Mouse (Mus musculus): ENCODE data around the gene Ccdc185. TPM values are rescaled to one million over a fixed set of nuclear protein-coding genes. Genes with fewer than 3 reads are reported as not detected.

Ccdc185 gene
- polyA plus RNA-seq, 1 experiment from 2014 or later = not detected

DNA sequence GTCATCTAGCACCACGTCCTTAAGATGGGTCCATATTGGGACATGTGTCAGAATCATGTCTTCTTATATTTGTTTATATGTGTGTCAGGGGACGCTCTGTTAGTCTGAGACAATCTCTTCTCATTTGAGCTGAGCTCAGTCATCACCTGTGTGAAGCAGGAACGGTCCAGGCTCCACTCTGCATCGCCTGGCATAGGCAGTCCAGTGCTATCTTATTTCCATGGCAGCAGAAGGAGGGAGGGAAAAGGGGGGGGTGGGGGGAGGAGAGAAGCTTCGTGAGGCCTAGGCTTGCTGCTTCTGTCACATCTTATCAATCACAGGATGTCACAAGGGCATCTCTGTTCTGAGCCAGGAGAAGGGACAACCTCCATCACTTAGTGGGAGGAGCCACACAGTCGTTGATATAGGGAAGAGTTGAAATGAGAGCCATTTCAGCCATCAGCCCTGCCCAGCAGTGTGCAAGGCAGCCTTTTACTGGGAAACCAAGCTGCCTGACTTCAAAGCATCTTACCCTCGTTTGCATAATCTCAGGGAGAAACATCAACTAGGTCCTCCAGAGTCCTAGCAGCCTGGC lies 37.5 kb downstream of the Ccdc185 start:
- Histone ChIP-seq H3K9ac (no peak overlapping the region), H3K4me2 (no peak overlapping the region), H3K9me3 (ENCODE audit: low read depth, low read length) (no peaks in the 10 kb centered on the region), H3K27ac (ENCODE audit: low read depth) (no peak overlapping the region), H3K4me1 (ENCODE audit: insufficient read depth) (no peaks in the 10 kb centered on the region), H3K36me3 (ENCODE audit: insufficient read depth) (no peaks in the 10 kb centered on the region), H3K27me3 (ENCODE audit: insufficient read depth, low read length) (no peaks in the 10 kb centered on the region), H3K4me3 (ENCODE audit: low read depth, low read length) (no peak overlapping the region)
- TF ChIP-seq CTCF (IDR thresholded peaks at IDR 0.05; ENCODE audit: low read depth) = no peak
- WGBS = 20% methylated on average over 7 of the region's 7 CpGs
- DNase-seq (no peak), ATAC-seq (ENCODE audit: insufficient read depth) (no peak; the same call in 1 of the 2 replicates)

DNA sequence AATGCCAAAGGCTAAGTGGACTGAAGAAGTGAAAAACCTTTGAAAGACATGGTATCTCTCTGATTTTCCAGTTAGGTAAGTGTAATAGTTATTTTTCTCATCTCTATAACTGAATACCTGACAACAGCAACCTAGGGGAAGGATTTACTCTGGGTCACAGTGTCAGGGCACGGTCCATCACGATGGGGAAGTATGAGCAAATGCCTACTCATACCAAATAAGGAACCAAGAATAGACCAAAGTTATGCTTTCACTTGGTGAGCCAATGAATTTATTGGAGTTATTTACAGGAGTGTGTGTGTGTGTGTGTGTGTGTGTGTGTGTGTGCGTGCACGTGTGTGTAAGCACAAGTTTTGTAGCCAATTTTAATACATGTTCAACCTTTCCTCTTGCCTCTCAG lies 41.5 kb downstream of the Ccdc185 start:
- no peak overlapping the region for H3K4me3 ChIP-seq (ENCODE audit: low read depth, low read length)
- TF ChIP-seq CTCF (IDR thresholded peaks at IDR 0.05; ENCODE audit: low read depth) = no peak
- ATAC-seq (ENCODE audit: insufficient read depth) (no peak), DNase-seq (no peak)
- no peak overlapping the region for H3K4me2 ChIP-seq
- H3K27me3 ChIP-seq (ENCODE audit: insufficient read depth, low read length) = no peaks in the 10 kb centered on the region
- no peak overlapping the region for H3K9ac ChIP-seq
- no peaks in the 10 kb centered on the region for H3K4me1 ChIP-seq (ENCODE audit: insufficient read depth)
- H3K9me3 ChIP-seq (ENCODE audit: low read depth, low read length) = peaks cover 5% of the 10 kb centered on the region; the same call in 1 of the 2 replicates
- WGBS = 94% methylated on average over 4 of the region's 4 CpGs
- no peaks in the 10 kb centered on the region for H3K36me3 ChIP-seq (ENCODE audit: insufficient read depth)
- no peak overlapping the region for H3K27ac ChIP-seq (ENCODE audit: low read depth)

DNA sequence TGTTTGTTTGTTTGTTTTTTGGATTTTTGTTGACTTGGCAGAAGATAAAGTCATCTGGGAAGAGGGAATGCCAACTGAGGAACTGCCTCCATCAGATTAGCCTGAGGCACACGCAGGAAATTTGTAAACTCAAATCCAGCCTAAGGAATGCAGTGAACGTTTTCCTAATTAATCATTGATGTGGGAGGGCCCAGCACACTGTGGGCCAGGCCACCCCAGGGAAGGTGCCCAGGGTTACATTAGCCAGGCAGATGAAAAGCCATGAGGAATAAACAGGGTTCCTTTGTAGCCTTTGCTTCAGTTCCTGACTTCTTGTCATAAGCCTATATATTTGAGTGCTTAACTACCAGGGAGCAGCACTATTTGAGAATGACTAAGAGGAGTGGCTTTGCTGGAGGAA lies 44.1 kb downstream of the Ccdc185 start:
- ATAC-seq (ENCODE audit: insufficient read depth) (no peak), DNase-seq (no peak)
- Histone ChIP-seq H3K4me3 (ENCODE audit: low read depth, low read length) (no peak overlapping the region), H3K9me3 (ENCODE audit: low read depth, low read length) (peaks cover 5% of the 10 kb centered on the region; the same call in 1 of the 2 replicates), H3K4me1 (ENCODE audit: insufficient read depth) (no peaks in the 10 kb centered on the region), H3K36me3 (ENCODE audit: insufficient read depth) (no peaks in the 10 kb centered on the region), H3K4me2 (no peak overlapping the region), H3K27ac (ENCODE audit: low read depth) (no peak overlapping the region), H3K9ac (no peak overlapping the region), H3K27me3 (ENCODE audit: insufficient read depth, low read length) (no peaks in the 10 kb centered on the region)
- 18% methylated on average over 2 of the region's 2 CpGs for WGBS
- no peak for TF ChIP-seq CTCF (IDR thresholded peaks at IDR 0.05; ENCODE audit: low read depth)

DNA sequence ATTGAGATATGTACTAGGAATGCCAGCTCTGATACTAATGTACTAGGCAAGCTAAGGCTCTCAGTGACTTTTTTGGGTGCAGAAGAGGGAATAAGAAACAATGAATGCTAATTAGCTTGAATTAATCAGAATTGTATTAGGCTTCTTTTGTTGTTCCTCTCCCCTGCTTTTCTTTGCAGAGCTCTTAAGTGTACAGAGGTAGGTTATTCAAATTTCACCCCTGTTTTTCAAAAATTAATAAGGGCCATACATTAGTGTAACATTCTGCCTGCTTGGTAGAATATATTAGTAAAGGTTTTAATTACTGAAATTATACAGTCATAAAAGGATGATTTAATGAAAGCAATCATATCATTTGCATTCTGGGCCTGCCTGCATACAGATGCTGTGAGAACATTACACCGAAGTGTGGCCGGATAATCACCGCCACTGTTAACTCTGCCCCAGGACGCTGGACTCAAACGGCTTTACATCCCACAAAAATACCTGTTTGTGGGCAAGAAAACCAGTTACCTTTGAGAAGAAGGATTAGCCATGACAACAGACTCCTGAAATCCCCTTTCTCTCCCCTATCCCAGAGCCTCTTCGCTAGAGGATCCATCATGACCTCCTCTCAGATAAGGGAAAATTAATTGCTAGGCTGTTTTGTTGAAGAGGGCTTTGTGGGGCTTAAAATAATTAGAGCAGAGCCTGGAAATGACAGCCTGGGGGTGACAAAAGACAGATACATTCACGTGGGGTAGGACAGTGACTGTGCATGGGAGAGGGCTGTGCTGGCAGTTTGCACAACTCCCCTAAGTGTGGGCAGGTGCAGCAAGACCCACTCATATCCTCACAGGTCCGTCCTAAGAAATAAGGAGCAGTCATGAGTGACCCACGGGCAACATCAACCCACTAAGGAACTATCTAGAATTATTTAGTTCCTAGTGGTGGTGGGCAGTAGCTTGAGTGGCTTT lies 49.3 kb downstream of the Ccdc185 start:
- Histone ChIP-seq H3K9me3 (ENCODE audit: low read depth, low read length) (no peaks in the 10 kb centered on the region), H3K4me3 (ENCODE audit: low read depth, low read length) (no peak overlapping the region), H3K27me3 (ENCODE audit: insufficient read depth, low read length) (no peaks in the 10 kb centered on the region), H3K4me2 (no peak overlapping the region), H3K36me3 (ENCODE audit: insufficient read depth) (no peaks in the 10 kb centered on the region), H3K27ac (ENCODE audit: low read depth) (no peak overlapping the region), H3K9ac (no peak overlapping the region), H3K4me1 (ENCODE audit: insufficient read depth) (no peaks in the 10 kb centered on the region)
- WGBS = 51% methylated on average over 9 of the region's 9 CpGs
- TF ChIP-seq CTCF (IDR thresholded peaks at IDR 0.05; ENCODE audit: low read depth) = no peak
- ATAC-seq (ENCODE audit: insufficient read depth) (no peak), DNase-seq (no peak)

Other genes with a start within 250 kb of the Ccdc185 start
- gene Capn2, start 231.6 kb downstream of the Ccdc185 start, polyA plus RNA-seq (2014; fragmentation: Nextera tagmentation; extraction: Ambion mirVana) = 116 and 117 TPM in 2 replicates
- not detected in 2 replicates for gene Capn8, start 184.2 kb downstream of the Ccdc185 start, polyA plus RNA-seq (2014; fragmentation: Nextera tagmentation; extraction: Ambion mirVana)
- 20.6 and 20.9 TPM in 2 replicates for gene Susd4, start 14.7 kb upstream of the Ccdc185 start, polyA plus RNA-seq (2014; fragmentation: Nextera tagmentation; extraction: Ambion mirVana)
- gene Tlr5, start 205.6 kb upstream of the Ccdc185 start, polyA plus RNA-seq (2014; fragmentation: Nextera tagmentation; extraction: Ambion mirVana) = 1.2 and 1.8 TPM in 2 replicates

Measured in lung, embryonic 14.5 days (tissue).